Mouse (Mus musculus): ENCODE measurements around the gene Ipmk.
"Not testable (repeated sequence)": the region's sequence is repeated elsewhere in the genome, so short reads cannot be mapped to it uniquely, and the experiment has no call there.

Gene Ipmk

DNA sequence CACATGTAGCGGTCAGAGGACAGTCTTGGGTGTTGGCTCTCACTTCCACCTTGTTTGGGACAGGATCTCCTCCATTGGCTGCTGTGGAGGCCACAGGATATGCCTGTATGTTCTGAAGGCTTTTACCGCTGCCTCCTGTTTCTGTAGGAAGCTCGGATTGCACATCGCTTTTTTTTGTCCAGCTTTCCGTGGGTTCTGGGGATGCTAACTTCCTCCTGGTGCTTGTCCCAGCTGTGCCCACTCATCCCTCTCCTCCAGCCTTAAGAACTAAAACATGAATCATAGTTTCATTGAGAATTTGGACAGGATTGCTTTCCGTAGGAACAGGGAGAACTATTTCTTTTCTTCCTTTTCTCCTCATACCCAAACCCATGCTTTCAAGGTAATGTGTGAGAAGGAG is 24.3 kb downstream of the Ipmk start:
- DNase-seq (ENCODE audit: low spot score), result no peak

DNA sequence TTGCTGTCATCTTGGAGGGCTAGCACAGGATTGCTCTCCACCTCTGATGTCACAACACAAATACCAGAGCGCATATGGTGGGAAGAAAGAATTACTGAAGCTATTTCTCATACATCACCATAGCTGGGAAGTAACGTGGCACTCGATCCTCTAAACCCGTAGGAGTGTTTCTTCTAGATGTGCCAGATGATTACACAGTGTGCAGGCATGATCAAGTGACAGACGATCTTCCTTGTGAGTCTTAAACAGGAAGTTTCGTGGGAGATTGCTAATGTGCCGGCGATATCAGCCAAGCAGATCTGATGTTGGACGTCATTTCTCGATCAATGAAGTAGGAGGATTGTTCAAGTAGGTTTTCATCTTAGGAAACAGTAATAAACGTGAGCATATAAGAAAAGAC is 26.1 kb downstream of the Ipmk start:
- DNase-seq (ENCODE audit: low spot score), result no peak

DNA sequence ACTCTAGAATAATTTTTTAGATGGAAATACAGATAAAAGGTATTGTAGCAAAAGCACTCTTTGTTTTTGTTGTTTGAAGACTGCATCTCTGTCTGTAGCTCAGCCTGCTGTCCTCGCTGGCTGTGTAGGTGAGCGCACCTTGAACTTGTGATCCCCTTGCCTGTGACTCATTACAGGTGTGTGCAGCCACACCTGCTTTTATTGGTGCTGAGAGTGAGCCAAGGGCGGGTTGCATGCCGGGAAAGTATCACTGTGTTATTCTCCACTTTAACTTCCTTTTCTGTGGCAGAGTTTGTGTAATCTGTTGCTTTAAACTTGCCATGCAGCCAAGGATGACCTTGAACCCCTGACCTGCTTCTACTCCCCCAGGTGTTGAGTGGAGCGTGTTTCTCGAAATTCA is 28.5 kb downstream of the Ipmk start:
- peak; percentile 15 for DNase-seq (ENCODE audit: low spot score)

DNA sequence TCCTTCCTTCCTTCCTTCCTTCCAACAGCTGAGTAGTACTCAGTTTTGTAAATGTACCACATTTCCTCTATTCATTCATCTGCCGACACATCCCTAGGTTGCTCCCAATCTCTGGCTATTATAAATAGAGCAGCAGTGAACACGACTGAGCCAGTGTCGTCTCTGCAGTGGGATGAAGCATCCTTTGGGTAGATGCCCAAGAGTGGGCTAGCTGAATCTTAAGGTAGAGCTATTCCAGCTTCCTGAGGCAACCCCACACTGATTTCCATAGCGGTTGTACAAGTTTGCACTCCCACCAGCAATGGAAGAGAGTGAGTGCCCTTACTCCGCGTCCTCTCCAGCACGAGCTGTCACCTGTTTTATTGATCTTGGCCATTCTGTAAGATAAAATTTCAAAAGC is 32.8 kb downstream of the Ipmk start:
- DNase-seq (ENCODE audit: low spot score), result no peak

DNA sequence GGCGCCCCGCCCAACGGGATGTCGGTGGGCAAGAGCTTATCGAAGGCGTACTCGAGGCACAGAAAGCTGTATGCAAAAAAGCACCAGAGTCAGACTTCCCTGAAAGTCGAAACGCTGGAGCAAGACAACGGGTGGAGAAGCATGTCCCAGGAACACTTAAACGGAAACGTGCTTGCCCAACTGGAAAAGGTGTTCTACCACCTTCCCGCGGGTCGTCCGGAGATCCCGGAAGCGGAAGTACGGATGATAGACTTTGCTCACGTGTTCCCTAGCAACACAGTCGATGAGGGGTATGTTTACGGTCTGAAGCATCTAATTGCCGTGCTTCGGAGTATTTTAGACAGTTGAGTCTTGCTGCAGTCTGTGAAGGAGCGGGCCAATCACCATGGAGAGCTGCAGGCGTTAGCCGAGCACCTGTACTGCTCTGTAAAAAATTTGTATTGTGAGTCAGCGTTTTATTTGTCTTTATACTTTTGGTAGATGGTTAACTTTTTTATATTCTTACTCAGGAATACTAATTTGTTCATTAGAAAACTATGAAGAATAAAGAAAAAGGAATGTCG is 34.0 kb downstream of the Ipmk start:
- DNase-seq (ENCODE audit: low spot score), result no peak

DNA sequence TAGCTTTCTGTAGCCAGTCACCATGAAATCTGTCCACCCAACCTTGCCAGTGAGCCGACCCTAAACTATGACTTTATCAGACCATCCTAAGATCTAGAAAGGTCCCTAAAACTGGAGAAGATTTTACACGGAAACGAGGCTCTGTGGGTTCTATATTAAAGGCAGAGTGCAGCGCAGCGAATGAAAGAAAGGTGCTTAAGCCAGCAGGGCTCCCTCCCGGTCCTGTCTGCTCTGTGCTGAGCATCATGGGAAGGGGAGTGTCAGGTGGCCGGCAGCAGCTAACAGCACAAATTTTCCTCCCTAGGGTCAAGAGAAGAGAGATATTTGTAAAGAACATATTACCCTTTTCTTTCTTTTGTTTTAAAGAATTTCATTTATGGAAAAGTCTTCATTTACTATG is 34.5 kb downstream of the Ipmk start:
- DNase-seq (ENCODE audit: low spot score), result no peak

DNA sequence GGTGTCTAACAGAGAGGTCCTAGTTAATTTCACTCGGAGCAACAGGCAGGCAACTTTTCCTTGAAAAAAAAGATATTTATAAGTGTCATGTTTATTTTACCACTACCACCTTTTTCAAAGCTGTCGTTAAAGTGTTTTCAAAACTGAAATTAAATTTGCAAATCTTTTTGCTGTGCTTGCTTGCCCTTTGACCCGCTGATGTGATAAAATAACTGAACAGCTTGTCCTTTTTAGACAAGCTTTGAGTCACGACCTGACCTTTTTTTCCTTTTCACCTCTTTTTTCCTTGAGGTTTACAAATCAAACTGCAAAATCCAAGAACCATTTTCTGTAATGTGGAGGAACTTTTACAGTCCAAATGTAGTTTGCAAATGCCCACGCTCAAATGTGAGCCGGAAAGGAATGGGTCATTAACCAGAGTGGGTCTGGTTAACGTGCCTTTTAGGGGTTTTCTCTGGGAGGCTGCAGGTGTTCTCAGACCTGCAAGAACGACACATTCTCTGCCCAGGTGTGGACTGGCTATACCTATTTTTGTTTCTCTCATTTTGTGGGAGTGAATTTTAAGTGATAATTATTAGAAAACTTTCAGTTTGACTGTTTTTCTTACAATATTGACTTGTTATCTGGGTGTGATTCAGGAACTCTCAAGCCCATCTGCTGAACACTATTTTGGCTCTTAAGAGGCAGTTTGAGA is 35.4 kb downstream of the Ipmk start:
- DNase-seq (ENCODE audit: low spot score), result no peak

DNA sequence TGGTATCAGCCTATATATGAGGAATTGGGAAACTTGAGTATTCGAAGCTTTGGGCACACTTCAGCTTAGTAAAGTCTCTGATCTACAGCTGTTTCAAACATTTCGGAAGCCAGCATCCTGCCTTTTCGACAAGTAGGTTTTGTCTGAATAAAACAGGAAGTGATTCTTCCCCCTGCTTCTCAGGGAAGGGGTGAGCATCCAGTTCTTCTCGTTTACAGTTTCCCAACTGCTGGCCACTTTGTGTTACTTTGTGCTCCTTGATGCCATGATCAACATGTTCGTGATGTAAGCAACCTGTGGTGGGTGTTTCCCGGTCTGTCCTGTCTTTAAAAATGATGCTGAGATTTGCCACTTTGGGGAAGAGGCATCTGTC is 36.0 kb downstream of the Ipmk start:
- DNase-seq (ENCODE audit: low spot score), result not testable (repeated sequence)

DNA sequence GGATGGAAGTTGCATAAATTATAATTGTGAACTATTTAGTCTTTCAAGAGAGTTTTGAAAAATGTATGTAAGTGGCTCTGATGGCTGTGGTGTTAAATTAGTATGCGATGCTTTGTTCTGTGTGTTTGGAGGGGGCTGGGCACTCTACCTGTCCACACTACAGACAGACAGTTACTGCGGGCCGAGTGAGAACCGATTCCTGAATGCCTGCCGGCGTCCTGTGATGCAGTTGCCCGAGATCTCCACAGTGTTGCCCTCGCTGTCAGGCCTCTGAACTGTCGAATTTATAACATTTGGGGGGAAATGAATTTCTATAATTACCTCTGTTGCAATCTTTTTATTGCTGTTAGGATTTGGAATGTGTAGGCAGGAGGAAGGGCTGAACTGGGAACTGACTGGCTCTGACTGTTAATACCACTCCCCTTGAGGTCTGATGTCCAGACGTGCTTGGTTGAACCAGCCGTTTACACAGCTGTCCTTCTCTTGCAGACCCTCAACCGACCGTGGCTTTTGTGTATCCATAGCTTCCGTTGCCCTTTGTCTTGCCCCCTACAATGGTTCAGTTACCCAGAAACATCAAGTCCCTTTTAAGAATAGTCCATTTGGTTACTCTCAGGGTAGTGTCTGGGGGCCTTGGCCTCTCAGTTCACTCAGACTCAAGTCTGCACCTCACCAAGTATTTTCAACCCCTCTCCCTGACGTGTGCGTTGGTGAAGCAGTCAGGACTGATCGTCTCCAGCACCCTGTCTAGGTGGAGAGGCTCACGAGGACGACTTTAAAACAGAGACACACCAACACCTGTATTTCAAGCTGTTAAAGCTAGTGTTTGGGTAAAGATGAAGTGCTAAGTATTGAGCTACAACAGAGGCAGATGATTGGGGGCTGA is 36.8 kb downstream of the Ipmk start:
- DNase-seq (ENCODE audit: low spot score), result no peak

DNA sequence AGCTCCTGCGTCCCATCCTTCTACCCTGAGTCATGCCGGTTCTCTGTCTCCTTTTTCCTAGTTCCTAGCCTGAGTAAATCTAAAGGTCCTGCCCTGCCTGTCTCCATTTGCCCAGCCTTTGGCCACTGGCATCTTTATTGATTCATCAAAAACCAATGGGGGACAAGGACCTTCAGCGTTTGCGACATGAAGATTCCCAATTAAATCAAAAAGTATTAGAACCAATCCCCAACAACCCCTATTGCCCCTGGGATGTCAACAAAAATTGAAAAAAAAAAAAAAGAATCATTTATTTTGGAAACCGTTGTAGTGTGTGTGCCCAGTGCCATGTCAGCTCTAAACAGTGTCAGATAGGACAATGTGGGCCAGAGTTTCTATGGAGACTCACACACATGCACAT is 41.7 kb downstream of the Ipmk start:
- DNase-seq (ENCODE audit: low spot score), result no peak

DNA sequence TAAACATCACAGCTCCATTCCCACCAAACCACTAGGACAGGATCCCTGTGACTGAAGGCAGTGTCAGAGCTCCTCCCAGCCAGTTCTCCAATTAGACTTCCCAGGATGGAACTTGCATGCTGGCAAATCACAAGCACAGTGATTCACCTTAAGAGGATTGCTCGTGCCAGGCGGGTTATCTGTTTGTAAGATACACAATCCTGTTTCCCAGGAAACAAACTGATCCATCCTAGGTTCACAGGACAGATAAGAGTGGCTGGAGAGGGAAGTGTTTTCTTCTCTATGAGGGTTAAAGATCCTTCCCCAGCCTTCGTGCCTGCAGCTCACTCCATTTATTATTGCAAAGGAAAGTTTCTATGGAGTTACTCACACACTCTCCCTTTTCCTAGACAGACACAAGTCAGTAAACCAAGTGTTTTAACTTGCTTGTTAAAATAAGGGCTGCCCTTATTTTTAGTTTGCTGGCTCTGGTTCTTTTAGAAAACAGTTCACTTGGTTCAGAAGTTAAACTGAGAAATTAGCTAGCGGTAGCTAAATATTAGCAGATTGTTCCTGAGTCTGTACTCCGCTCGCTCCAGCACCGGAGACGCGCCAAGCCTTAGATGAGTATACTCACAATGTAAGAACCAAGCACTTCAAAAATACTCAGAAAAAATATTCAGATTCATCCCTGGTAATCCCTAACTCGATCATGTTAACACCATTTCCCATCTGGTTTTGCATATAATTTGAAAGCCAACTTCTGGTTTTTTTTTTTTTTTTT is 51.0 kb downstream of the Ipmk start:
- DNase-seq (ENCODE audit: low spot score), result no peak

DNA sequence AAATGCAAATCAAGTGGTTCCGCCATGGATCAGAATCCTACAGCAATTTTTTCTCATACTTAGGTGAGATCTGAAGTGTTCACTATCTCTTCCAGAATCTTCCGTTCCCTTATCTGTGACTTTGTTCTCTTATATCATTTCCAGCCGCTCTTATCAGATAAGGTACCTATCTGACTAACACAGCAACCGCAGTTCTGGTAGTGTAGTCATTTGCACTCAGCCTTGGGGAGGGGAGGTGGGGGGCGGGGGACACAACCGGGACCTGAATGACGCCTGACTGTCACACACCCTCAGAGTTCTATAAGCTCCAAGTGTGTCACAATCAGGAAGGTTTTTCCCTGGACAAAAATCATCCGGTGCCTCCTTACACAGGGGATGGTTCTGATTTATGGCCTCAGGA is 51.8 kb downstream of the Ipmk start:
- DNase-seq (ENCODE audit: low spot score), result no peak

DNA sequence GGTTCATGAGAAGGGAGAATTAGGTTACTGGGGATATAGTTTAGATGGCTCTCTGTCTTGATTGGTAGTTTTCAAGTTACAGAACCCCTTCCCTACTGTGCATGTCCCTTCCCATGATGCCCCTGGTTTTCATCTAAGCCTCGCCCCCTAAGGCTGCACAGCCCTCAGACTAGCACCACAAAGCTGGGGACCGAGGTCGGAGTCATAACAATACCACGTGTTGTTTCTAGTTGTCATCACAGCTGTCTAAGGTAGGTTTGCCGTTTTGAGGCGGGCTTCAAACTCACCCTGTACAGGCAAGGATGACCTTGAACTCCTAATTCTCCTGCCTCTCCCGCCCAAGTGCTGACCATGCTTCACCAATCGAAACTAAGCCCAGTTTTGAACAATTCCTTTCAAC is 52.4 kb downstream of the Ipmk start:
- DNase-seq (ENCODE audit: low spot score), result no peak

DNA sequence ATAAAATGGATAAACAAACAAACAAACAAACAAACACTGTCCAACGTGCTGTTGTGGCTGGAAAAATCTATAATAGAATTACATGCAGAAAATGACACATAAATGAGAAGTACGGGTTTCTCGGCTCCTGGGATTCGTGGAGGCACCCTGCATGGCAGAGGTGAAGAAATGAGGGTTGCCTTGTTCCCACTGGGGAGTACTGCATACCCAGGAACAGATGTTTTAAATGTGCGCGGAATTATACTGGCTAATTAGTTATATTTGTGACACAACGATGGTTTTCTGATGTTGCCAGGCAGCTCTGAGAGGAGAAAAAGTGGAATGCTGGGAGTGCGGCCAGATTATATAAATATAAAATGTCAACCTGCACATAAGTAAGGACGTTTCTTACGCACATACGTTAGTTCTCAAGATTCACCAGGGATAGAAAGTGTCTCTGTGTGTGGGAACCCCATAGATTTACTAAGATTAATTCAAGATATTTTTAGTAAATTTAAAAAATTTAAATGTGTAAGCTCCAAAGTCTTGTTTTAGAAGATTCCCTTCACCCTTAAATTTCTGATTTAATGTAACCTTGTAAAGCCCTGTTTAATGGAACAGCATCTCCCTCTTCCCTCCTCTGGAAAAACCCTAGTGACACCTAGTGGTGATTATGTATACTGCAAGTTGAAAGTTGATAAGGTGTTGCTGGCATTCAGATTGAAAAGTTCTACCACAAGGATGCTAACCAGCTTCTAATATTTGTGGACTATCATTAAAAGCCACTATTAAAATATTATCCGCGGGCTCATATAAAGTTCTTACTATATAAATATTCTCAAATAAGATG is 53.5 kb downstream of the Ipmk start:
- DNase-seq (ENCODE audit: low spot score), result no peak

DNA sequence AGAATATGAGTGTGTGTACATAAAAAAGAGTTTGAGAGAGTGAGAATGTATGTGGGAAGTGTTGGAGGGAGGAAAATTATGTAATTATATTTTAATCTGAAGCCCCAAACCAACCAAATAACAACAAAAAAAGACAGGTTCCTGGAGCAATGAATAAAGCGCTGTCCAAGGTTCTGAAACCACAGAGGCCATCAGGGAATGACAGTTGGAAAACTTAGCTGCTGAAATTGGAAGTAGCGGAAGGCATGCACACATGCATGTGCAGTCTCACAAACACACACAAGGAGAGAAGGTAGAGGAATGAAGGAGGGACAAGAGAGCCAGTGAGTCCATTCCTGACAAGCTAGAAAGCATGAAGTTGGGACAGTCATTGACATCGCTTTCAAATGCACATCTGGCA is 56.1 kb downstream of the Ipmk start:
- DNase-seq (ENCODE audit: low spot score), result no peak

DNA sequence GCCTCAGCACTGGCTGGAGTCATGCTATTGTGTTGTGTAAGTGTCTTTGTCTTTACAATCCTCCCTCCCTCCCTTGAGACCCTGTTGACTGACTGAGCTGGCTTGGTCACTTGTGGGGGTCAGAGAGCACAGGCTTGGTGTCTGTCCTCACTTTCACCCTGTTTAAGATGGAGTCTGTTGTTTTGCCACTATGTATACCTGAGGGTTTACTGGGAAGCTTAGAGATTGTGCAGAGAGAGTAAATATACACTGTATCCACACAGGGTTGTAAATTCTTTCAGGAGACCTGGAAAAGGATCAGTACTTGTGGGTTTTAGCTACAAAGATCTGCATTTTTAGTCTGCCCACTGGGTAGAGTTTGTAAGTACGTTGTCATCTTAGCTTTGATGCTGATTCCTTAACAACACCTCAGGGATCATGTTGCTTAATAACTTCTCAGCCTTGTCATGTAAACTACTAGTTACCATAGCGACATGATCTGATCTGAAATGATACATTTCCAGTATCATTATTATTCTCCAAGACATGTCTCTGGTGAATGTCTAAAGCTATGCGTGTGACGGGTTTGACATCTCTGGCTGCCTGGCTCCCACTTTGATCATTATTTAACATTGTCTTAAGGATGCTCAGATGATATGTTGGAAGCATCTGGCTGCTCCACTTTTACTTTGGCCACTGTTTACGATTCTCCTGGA is 58.1 kb downstream of the Ipmk start:
- no peak for DNase-seq (ENCODE audit: low spot score)

DNA sequence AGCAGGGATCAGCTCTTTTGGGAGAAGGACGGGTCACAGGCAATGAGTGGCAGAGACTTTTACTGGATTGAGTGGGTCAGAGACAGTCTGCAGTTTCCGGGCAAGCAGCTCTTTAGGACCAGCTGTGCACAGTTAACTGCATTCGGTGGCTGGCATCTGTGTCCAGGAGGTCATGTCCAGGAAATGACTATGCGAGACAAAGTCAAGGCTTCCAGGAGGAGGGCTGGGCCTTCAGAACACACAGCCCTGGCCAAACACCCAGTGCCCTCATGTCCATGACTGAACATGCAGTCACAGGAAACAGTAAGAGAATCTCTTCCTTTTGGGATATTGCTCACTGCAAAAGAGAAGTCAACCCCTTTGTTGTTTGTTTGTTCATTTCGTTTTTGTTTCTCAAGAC is 62.4 kb downstream of the Ipmk start:
- DNase-seq (ENCODE audit: low spot score), result no peak

DNA sequence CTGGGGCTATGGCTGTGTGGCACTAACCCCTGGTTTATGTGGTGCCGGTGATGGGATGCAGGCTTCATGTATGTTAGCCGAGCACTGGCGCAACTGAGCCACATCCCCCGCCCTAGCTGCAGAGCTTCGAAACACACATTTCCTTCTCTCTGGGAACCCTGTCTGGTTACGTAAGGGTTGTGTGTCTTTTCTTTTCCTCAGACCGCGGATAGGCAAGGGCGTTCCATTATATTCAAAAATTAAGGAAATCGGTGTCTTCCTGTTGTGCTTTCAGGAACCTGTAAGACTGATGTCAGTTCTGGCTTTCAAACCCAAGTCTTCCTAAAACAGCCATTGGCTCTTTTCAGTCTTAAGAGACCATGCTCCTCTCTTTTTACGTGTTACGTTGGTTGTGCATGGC is 65.8 kb downstream of the Ipmk start:
- DNase-seq (ENCODE audit: low spot score), result no peak

DNA sequence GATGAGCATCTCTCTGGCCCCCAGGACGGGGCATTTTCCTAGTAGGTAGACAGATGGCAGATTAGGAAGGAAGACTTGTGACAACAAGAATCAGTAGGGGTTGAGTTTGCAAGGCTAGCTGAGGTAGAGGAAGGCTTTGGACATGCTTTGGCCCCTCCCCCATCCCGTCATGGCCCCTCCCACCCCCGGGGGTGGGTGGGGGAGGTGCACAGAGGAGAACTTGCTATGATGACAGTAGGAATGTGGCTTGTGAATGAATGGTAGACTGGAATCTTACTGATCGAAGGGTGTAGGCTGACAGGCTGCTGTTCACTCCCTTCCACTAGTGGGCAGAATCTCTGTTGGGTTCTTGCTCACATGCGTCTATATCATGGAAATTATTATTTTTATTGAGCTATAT is 74.0 kb downstream of the Ipmk start:
- no peak for DNase-seq (ENCODE audit: low spot score)

DNA sequence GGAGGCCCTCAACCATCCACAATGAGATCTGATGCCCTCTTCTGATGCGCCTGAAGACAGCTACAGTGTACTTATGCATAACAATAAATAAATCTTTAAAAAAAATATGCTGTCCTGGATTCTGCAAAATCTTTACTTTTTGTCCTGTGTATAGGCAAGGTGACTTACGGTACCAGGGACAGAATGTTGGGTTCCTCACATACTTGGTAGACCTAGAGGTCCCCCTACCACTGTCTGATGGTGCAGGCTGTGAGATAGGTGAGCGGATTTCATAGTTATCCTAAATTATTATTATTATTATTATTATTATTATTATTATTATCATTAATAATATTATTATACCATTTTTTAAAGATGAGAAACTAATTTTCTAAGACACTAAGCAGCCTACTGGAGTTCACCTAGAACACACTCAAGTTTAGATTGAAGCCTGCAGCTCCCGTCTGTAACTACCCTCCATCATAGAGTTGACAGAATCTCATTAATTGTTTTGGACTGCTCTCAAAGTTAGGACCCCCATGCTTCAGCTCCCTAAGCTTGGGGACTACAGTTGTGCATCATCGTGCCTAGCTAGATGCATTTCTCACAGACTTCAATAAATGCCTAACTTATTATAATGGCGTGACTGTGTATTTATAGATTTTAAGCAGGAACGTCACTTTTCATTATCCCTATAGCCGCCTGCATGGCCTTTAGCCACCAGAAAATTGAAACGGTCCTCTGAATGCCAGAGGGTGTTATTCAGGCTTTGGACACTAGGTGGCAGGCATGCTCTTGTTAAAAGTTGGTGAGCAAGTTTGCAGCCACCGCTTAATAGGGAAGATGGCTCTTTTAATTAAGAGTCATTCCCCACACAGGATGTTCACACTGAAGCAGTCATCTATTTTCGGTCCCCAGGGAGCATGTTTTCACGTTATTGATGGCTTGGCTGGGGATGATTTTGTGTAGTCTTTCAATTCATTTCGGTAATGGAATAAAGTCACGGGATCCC is 74.8 kb downstream of the Ipmk start:
- peak; percentile 48 for DNase-seq (ENCODE audit: low spot score)

All from urinary bladder, postnatal 14 days (tissue).